8 mouse cellular contexts compared by ENCODE assay signal in the genomic region with DNA sequence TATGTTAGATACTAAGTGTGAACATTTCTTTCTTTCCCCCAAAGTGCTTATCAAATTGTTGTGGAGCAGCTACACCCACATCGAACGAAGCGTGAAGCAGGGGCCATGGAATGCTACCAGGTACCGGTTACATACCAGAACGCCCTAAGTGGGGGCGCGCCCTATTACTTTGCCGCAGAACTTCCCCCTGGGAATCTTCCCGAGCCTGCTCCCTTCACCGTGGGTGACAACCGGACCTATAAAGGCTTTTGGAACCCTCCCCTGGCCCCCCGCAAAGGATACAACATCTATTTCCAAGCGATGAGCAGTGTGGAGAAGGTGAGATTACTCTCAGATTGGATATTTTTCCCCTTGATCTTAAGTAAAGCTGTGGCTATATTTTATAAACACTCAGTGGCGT.
DNase-seq lines count a peak whose midpoint lies in the region; ATAC-seq and TF ChIP-seq lines count a peak whose summit lies in the region.

No protein-coding gene starts in this region.

- H3K9ac ChIP-seq in kidney, embryonic 14.5 days (ENCODE audit: low read depth, low read length): no peak overlapping the region
- H3K9ac ChIP-seq in forebrain, embryonic 12.5 days: no peak overlapping the region
- H3K9ac ChIP-seq in lung, postnatal 0 days (replicated peaks; ENCODE audit: low read depth): no peak overlapping the region

- peak; percentile 47 for TF ChIP-seq EP300 in lung, postnatal 0 days (IDR thresholded peaks at IDR 0.05)

- DNase-seq in kidney, postnatal 36 days: no peak
- peak; percentile 53 for DNase-seq in ZHBTc4 (ENCODE audit: low read depth, low spot score)
- DNase-seq in lung, postnatal 0 days (ENCODE audit: low spot score): peak; percentile 56
- DNase-seq in Muller cell, postnatal 12 days (ENCODE audit: inconsistent ontology term): no peak
- no peak for DNase-seq in ovary, adult 18-20 months (ENCODE audit: low spot score)
- DNase-seq in urinary bladder, adult 2 months (ENCODE audit: low spot score): no peak

- H3K36me3 ChIP-seq in kidney, embryonic 14.5 days (ENCODE audit: control insufficient read depth, insufficient read depth, low read length): no peaks in the 10 kb centered on the region
- H3K36me3 ChIP-seq in forebrain, embryonic 12.5 days (replicated peaks): no peaks in the 10 kb centered on the region
- H3K36me3 ChIP-seq in lung, postnatal 0 days (ENCODE audit: insufficient read depth, low read length): no peaks in the 10 kb centered on the region

- H3K27me3 ChIP-seq in kidney, embryonic 14.5 days (ENCODE audit: control insufficient read depth, insufficient read depth, low read length): no peaks in the 10 kb centered on the region
- H3K27me3 ChIP-seq in forebrain, embryonic 12.5 days: 0 out of 2 replicates have a peak, but pooled peaks cover 7% of the 10 kb centered on the region
- no peaks in the 10 kb centered on the region for H3K27me3 ChIP-seq in lung, postnatal 0 days (replicated peaks; ENCODE audit: insufficient read depth, low read length)

- H3K4me3 ChIP-seq in kidney, embryonic 14.5 days (ENCODE audit: low read length): no peak overlapping the region
- H3K4me3 ChIP-seq in forebrain, embryonic 12.5 days (replicated peaks): no peak overlapping the region
- H3K4me3 ChIP-seq in lung, postnatal 0 days (ENCODE audit: low read depth, low read length): no peak overlapping the region

- ATAC-seq in kidney, embryonic 14.5 days (ENCODE audit: low FRiP score, low TSS enrichment): 0 out of 2 replicates have a peak, but pooled peaks have one; percentile 43
- ATAC-seq in forebrain, embryonic 12.5 days (ENCODE audit: low FRiP score): peak; percentile 30
- peak; percentile 88 for ATAC-seq in lung, postnatal 0 days

- no peak overlapping the region for H3K4me2 ChIP-seq in kidney, embryonic 14.5 days (replicated peaks; ENCODE audit: low read depth, low read length)
- peak overlapping the region; percentile 38 for H3K4me2 ChIP-seq in forebrain, embryonic 12.5 days
- peak overlapping the region; percentile 23 for H3K4me2 ChIP-seq in lung, postnatal 0 days (replicated peaks; ENCODE audit: low read depth, low read length)

- no peak overlapping the region for H3K27ac ChIP-seq in kidney, embryonic 14.5 days (ENCODE audit: low read depth, low read length)
- peak overlapping the region; percentile 36; the same call in 1 of the 2 replicates for H3K27ac ChIP-seq in forebrain, embryonic 12.5 days
- peak overlapping the region; percentile 70 for H3K27ac ChIP-seq in lung, postnatal 0 days (ENCODE audit: low read length)

- no peak for TF ChIP-seq CTCF in lung, postnatal 0 days (IDR thresholded peaks at IDR 0.05)

- peaks cover 7% of the 10 kb centered on the region; the same call in 1 of the 2 replicates for H3K4me1 ChIP-seq in kidney, embryonic 14.5 days (ENCODE audit: control insufficient read depth, insufficient read depth, low read length)
- H3K4me1 ChIP-seq in forebrain, embryonic 12.5 days: peaks cover 18% of the 10 kb centered on the region
- H3K4me1 ChIP-seq in lung, postnatal 0 days (ENCODE audit: insufficient read depth, low read depth, low read length): no peaks in the 10 kb centered on the region

- no peaks in the 10 kb centered on the region for H3K9me3 ChIP-seq in kidney, embryonic 14.5 days (ENCODE audit: control insufficient read depth, low read length)
- H3K9me3 ChIP-seq in forebrain, embryonic 12.5 days: no peaks in the 10 kb centered on the region
- no peaks in the 10 kb centered on the region for H3K9me3 ChIP-seq in lung, postnatal 0 days (ENCODE audit: low read length)

- 39% methylated on average over 14 of the region's 14 CpGs for WGBS in kidney, embryonic 14.5 days
- WGBS in forebrain, embryonic 12.5 days: 33% methylated on average over 14 of the region's 14 CpGs
- WGBS in lung, postnatal 0 days: 42% methylated on average over 14 of the region's 14 CpGs

Comparison
In these comparisons a context has a peak if more than half of its experiments do, and no peak if none do; other contexts are left out.
1. ATAC-seq: peak in every context shown above with its lines; median percentile 88 in lung, postnatal 0 days; 43 in kidney, embryonic 14.5 days; 30 in forebrain, embryonic 12.5 days.
2. DNase-seq: peak in ZHBTc4 (single experiment) and lung, postnatal 0 days (single experiment); none in kidney, postnatal 36 days (0 of 2), Muller cell, postnatal 12 days (single experiment), ovary, adult 18-20 months (single experiment) and urinary bladder, adult 2 months (single experiment).